Mouse (Mus musculus) liver, adult 2 months (tissue): ENCODE results near the gene Agfg2. TPM values are rescaled to one million over a fixed set of nuclear protein-coding genes. Genes with fewer than 3 reads are reported as not detected.

Source experiments
- DNase-seq: peaks from one replicate; pipeline ENCODE4 v3.0.0-alpha.2; 2011; ENCODE audit warnings: low read depth, low spot score; ENCODE audit errors: extremely low read depth
- H3K27ac ChIP-seq: fragments of 200-500 bp; replicated peaks from 2 replicates; pipeline ENCODE4 v1.5.1; 2012; ENCODE audit warnings: low read depth, mild to moderate bottlenecking, control low read depth, inconsistent platforms, low read length; ENCODE audit not compliant: insufficient read depth
- H3K27me3 ChIP-seq: fragments of 200-500 bp; 2 replicates; pipeline ENCODE4 v1.6.1; 2012; ENCODE audit warnings: mild to moderate bottlenecking, moderate library complexity, low read length, inconsistent platforms; ENCODE audit not compliant: control insufficient read depth, insufficient read depth
- H3K36me3 ChIP-seq: fragments of 200-500 bp; 2 replicates; pipeline ENCODE4 v1.6.1; 2012; ENCODE audit warnings: low read length, inconsistent platforms; ENCODE audit not compliant: control insufficient read depth, insufficient read depth
- H3K4me1 ChIP-seq: fragments of 200-500 bp; 2 replicates; pipeline ENCODE4 v1.6.1; 2011; ENCODE audit warnings: low read length; ENCODE audit not compliant: control insufficient read depth, insufficient read depth
- H3K4me3 ChIP-seq: fragments of 200-500 bp; 2 replicates; pipeline ENCODE4 v1.5.1; 2011; ENCODE audit warnings: low read depth, mild to moderate bottlenecking, control low read depth, low read length, moderate library complexity; ENCODE audit not compliant: insufficient read depth
- H3K79me2 ChIP-seq: fragments of 200-500 bp; 2 replicates; pipeline ENCODE4 v1.6.1; 2012; ENCODE audit warnings: inconsistent platforms, mild to moderate bottlenecking, low read length, moderate library complexity; ENCODE audit not compliant: control insufficient read depth, insufficient read depth
- H3K9ac ChIP-seq: fragments of 200-500 bp; 2 replicates; pipeline ENCODE4 v1.6.1; 2012; ENCODE audit warnings: low read depth, mild to moderate bottlenecking, control low read depth, inconsistent platforms, low read length
- CTCF ChIP-seq: fragments of 200-500 bp; IDR thresholded peaks from 2 replicates; pipeline ENCODE4 v1.5.1; 2011; ENCODE audit warnings: low read depth, low read length, control low read depth
- POLR2A ChIP-seq: fragments of 200-500 bp; IDR thresholded peaks from 2 replicates; pipeline ENCODE4 v1.6.1; 2011; ENCODE audit warnings: low read length, control low read depth; ENCODE audit not compliant: insufficient read depth; ENCODE audit errors: extremely low read depth
- WGBS: fragments of 180-500 bp; shearing (Covaris S2); methylation state at CpG from one replicate; pipeline ENCODE4 v1.1.7; 2018; 5-methylcytosine and 5-hydroxymethylcytosine counted together
- polyA plus RNA-seq: library from polyadenylated mRNA; depleted of rRNA; stranded (reverse); fragments of >200 nt; gene quantifications from 2 replicates; pipeline ENCODE4 v1.2.3, GENCODE M21; 2012
- total RNA-seq: library from RNA; depleted of rRNA; stranded (reverse); fragments of >200 nt; gene quantifications from 2 replicates; pipeline ENCODE4 v1.2.3, GENCODE M21; 2014

Agfg2 gene
- total and polyA plus RNA-seq, 2 experiments: 14.8 to 35.9 TPM

GRCm38 (mm10) chr5:137699850-137700249, 15.3 kb upstream of the Agfg2 start:
- no peak overlapping the region for H3K4me3 ChIP-seq
- no peaks in the 10 kb centered on the region for H3K4me1 ChIP-seq
- DNase-seq: no peak
- H3K36me3 ChIP-seq: no peaks in the 10 kb centered on the region
- no peak overlapping the region for H3K27ac ChIP-seq
- H3K79me2 ChIP-seq: no peaks in the 10 kb centered on the region
- WGBS: 74% methylated on average over 2 of the region's 2 CpGs
- no peak for TF ChIP-seq CTCF
- no peak overlapping the region for H3K9ac ChIP-seq
- H3K27me3 ChIP-seq: no peaks in the 10 kb centered on the region

DNA sequence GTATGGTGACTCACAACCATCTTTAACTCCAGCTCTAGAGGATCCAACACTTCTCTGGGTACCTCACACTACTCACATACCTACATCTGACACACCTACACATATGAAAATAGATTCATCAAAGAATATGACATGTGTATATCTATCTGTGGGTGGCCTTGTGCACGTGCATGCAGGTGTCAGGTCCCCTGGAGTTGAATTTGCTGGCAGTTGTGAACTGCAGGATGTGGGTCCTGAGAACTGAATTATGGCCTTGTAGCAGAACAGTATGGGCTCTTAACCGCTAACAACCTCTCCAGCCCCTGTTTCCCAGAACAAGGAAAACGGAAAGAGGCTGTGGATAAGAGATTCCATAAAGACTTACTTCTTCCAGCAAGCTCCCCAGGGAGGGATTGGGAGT, 14.6 kb upstream of the Agfg2 start:
- H3K36me3 ChIP-seq: no peaks in the 10 kb centered on the region
- no peak for TF ChIP-seq CTCF
- TF ChIP-seq POLR2A: no peak
- WGBS: 86% methylated on average over 3 of the region's 3 CpGs
- no peaks in the 10 kb centered on the region for H3K4me1 ChIP-seq
- DNase-seq: no peak
- H3K4me3 ChIP-seq: no peak overlapping the region
- no peaks in the 10 kb centered on the region for H3K27me3 ChIP-seq
- H3K79me2 ChIP-seq: no peaks in the 10 kb centered on the region
- no peak overlapping the region for H3K27ac ChIP-seq
- H3K9ac ChIP-seq: no peak overlapping the region

GRCm38 (mm10) chr5:137695930-137696329, 11.4 kb upstream of the Agfg2 start:
- H3K36me3 ChIP-seq: no peaks in the 10 kb centered on the region
- H3K4me1 ChIP-seq: no peaks in the 10 kb centered on the region
- no peak for DNase-seq

GRCm38 (mm10) chr5:137694796-137695195, 10.3 kb upstream of the Agfg2 start:
- no peaks in the 10 kb centered on the region for H3K36me3 ChIP-seq

More at GRCm38 (mm10) chr5:137695930-137696329, 11.4 kb upstream of the Agfg2 start:
- Histone ChIP-seq H3K27ac (no peak overlapping the region), H3K27me3 (no peaks in the 10 kb centered on the region), H3K4me3 (no peak overlapping the region), H3K9ac (no peak overlapping the region), H3K79me2 (no peaks in the 10 kb centered on the region)
- 67% methylated on average over 4 of the region's 4 CpGs for WGBS
- TF ChIP-seq POLR2A (no peak), CTCF (no peak)

DNA sequence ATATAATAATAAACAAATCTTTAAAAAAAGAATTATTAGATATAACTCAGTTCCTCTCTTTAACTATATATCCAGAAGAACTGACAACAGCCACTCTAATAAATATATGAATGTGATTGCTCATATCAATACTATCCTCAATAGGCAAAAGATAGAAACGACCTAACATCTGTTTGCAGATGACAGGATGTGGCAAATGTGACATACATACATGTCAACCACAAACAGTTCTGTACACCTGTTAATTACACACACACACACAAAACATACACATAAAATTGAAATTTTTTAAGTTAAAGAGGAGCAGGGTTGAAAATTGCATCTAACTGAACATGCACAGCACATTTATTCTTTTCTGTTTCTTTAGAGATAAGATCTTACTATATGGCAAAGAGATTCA, 7.4 kb upstream of the Agfg2 start:
- H3K4me1 ChIP-seq: no peaks in the 10 kb centered on the region
- TF ChIP-seq POLR2A (no peak), CTCF (no peak)
- H3K79me2 ChIP-seq: no peaks in the 10 kb centered on the region
- no peaks in the 10 kb centered on the region for H3K36me3 ChIP-seq
- H3K9ac ChIP-seq: no peak overlapping the region
- H3K4me3 ChIP-seq: no peak overlapping the region
- H3K27me3 ChIP-seq: no peaks in the 10 kb centered on the region
- DNase-seq: no peak
- 77% methylated on average over 1 of the region's 1 CpGs for WGBS
- H3K27ac ChIP-seq: no peak overlapping the region

More at GRCm38 (mm10) chr5:137694796-137695195, 10.3 kb upstream of the Agfg2 start:
- 94% methylated on average over 3 of the region's 3 CpGs for WGBS
- Histone ChIP-seq H3K4me3 (no peak overlapping the region), H3K79me2 (no peaks in the 10 kb centered on the region), H3K27me3 (no peaks in the 10 kb centered on the region), H3K27ac (no peak overlapping the region), H3K4me1 (no peaks in the 10 kb centered on the region), H3K9ac (no peak overlapping the region)
- no peak for DNase-seq
- no peak for TF ChIP-seq CTCF
- no peak for TF ChIP-seq POLR2A

GRCm38 (mm10) chr5:137690531-137690930, 6.0 kb upstream of the Agfg2 start:
- no peak for DNase-seq
- Histone ChIP-seq H3K27me3 (no peaks in the 10 kb centered on the region), H3K27ac (no peak overlapping the region), H3K79me2 (no peaks in the 10 kb centered on the region), H3K4me3 (no peak overlapping the region), H3K4me1 (no peaks in the 10 kb centered on the region), H3K36me3 (no peaks in the 10 kb centered on the region), H3K9ac (no peak overlapping the region)
- TF ChIP-seq CTCF: no peak
- no peak for TF ChIP-seq POLR2A
- 40% methylated on average over 9 of the region's 9 CpGs for WGBS
